Mouse (Mus musculus) lung, postnatal 25 days (tissue): Measurements from ENCODE around the gene Cyp4f14.
A peak's percentile ranks its signal among the peaks of the same experiment; 100 is the strongest.
"Not testable (repeated sequence)": the region's sequence is repeated elsewhere in the genome, so short reads cannot be mapped to it uniquely, and the experiment has no call there.

Experiments used
- DNase-seq: peaks from one replicate; pipeline ENCODE4 v3.0.0; 2022; ENCODE audit warnings: low spot score

Gene Cyp4f14

DNA sequence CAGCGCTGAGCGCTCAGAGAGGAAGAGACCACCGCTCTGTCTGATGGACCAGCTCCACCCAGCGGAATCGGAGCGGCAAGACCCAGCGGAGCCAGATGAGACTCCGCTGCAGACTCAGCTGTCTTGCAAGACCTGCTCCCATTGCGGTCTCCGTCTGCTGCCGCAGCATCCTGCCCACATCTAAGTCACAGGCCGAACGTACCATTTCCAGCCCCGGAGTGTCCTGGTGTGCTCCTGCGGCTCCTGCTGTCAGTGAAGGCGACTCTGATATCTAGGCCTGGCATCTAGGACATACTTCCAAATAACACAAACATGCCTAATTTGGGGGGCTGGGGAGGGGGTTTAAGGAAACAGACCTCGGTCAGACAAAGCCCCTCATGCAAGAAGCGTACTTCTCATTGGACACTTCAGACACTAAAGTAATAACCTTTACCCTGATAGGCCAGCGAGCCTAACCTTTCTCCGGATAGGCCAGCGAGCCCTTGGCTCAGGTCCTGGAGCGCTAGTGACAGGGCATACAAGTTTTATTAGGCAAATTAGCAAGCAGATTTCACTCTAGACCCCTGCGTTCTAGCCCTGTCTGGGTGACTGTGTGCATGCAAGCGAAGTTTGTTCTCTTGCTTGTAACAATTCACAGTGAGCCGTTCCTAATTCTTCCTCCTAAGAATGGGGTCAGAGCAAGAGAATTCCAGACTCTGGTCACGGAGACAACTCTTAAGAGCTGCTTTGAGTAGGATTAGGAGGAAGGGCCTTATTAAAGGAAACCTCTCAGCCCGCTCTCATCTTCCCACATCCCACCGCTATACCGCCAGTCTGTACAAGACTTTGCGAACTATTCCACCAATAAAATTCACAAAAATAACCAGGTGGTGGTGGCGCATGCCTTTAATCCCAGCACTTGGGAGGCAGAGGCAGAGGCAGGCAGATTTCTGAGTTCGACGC lies 25.6 kb downstream of the Cyp4f14 start, which contains the start of gene Zfp870:
Gene Zfp870 (minus strand): TSS at position 404 of the 942 bp plus-strand sequence.
- DNase-seq = peak; percentile 95

- no peak for DNase-seq
These were observed 26.3 kb downstream of the Cyp4f14 start for GRCm38 (mm10) chr17:32890852-32891238.

DNA sequence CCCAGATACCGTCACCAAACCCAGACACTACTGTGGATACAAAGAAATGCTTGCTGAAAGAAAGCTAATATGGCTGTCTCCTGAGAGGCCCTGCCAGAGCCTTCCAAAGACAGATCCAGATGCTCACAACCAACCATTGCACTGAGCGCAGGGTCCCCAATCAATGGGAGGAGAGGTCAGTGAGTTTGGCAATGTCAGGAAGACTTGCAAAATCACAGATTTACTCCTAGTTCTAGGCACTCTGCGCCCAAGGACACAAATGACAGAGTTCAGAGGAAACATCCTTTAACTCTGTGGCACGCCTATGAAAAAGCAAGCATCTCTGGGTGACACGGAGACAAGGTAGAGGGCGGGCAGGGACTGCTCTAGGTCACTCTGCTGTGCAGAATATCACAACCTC lies 27.5 kb downstream of the Cyp4f14 start:
- no peak for DNase-seq

DNA sequence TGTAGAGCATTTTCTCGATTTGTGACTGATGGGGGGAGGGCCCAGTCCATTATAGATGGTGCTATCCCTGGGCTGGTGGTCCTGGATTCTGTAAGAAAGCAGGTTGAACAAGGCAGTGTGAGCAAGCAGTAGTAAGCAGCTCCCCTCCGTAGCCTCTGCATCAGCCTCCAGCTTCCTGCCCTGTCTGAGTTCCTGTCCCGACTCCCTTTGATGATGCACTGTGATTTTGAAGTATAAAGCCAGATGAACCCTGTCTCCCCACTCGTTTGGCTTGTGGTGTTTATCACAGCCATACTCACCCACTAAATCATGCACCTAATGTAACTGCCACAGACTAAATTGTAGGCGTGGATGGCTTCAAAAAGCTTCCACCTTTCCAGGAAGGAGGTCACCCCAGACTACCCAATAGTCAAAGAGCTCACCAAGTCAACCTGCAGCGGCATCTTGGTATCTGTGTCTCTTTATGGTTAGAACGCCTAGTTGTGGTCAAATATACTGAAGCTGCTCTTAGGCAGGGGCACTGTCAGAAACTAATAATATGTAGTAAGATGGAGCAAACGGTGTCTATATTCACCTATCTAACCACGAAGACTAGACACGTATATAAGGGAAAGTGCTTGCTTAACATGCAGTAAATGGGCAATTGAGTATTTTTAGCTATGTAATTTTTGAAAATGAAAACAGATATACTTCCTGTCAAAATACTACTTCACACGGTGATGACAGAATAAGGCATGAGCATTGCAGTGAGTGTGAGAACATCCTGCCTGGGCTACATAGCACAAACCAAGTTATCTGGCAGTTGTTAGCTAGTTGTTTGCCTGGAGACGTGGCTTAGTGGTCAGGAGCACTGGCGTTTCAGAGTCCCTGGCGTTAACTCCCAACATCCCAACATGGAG lies 36.6 kb downstream of the Cyp4f14 start:
- DNase-seq = no peak

DNA sequence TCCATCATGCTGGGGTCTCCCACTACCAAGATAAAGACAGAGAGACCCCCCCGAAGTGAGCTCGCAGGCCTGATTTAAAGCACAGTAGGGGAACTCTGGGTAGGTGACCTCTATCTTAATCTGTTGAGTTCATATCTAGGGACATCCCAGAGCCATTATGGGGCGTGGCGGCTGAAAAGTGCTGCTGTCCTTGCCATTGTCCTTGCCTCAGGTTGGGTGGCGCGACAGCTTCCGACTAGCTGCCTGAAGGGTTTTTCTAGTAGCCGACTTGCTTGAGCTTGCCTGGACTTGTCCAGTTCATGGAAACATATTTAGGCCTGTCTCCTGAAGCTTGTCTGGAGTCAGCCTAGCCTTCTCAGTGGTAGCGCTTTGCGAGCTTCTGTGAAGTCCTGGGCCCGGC lies 38.4 kb downstream of the Cyp4f14 start:
- no peak for DNase-seq

DNA sequence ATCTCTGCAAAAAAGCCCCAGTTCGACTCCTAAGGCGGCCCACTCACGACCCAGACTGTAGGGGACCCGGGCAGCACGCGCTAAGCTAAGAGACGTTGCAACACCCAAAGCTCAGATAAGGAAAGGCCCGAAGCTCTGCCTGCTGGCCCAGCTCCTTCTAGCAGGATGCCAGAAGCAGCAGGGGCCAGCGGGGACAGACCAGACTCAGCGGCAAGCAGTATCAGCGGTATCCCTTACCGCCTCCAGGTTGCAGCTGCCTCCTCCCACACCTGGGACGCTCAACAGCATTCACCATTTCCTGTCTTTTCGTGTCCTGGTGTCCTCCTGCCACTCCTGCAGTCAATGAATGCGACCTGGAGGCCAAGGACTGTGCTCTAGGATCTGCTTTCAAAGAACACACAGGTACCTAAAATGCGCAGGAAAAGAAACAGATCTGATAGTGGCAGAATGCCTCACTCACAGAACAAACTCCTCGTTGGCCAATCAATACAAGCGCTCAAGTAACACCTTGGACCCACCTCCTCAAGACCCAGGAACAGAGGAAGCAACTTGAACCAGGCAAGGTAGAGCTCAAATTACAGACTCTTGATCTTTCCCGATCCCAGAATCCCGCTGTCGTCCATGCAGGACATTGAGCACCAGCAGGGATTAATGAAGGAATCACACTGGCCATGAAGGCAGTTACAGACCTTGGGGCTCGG lies 39.5 kb downstream of the Cyp4f14 start:
- no peak for DNase-seq

DNA sequence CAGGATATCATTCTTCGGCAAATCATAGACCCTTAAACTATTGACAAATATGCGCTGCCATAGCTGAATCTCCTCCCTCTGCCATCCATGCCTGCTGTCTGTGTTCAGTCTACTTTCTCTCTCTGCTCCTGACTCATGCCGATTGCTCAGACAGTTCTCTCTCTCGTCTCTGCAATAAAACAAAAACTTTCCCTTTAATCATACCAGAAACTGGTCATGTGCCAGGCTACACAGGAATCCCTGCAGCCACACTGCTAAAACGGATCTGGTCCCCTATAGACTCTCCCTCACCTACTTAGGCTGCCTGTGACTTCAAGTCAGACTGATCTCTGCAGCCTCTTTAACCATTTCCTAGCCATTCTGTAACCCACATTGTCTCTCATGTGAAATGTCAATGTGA lies 44.4 kb downstream of the Cyp4f14 start:
- no peak for DNase-seq

GRCm38 (mm10) chr17:32872091-32872490 lies 45.1 kb downstream of the Cyp4f14 start:
- no peak for DNase-seq

DNA sequence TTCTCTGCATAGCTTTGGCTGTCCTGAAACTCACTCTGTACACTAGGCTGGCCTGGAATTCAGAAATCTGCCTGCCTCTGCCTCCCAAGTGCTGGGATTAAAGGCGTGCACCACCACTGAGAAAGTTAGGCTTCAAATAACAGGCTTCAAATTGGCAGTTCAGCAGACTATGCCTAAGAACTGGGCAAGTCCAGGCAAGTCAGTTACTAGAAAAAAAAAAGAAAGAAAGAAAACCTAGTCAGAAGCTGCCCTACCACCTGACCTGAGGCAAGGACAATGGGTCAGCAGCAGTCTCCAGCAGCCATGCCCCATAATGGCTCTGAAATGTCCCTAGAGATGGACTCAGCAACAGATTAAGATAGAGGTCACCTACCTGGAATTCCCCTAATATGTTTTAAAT lies 45.7 kb downstream of the Cyp4f14 start:
- DNase-seq = no peak

DNA sequence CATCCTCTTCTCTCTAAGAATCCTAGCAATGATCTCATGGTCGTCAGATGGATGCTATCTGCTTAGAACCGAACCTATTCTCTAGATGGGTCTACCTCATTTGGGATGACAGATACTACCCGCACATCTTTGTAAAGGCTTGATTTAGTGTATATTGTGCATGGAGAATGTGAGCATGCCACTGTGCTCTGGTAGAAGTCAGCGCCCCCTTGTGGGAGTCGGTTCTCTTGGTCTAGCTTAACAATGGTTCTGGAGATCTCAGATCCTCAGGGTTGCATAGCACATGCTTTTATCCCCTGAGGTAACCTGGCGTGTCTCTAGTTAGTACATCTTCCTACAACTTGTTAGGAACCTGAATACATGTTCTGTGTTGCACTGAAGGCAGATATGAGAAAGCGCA lies 49.9 kb downstream of the Cyp4f14 start:
- DNase-seq = not testable (repeated sequence)

GRCm38 (mm10) chr17:32856713-32857112 lies 60.4 kb downstream of the Cyp4f14 start:
- not testable (repeated sequence) for DNase-seq
